ENCODE assay signal across 10 mouse cellular contexts in the genomic region with DNA sequence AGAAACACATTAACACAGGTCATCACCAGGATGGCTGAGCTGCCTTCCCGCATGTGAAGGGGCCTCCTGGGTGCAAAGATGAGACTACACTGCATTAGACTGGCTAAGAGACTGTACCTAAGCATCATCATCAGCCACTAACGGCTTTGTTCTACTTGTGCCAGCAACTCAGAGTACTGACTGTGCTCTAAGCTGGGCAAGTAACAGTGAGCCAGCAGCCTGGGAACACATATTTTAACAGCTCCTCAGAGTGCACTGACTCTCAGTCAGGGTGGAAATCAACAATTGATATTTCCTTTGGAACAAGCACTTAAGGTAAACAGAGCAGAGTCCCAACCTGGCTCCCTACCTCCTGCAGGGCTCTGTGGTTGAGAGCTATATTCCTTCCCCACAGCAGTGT. TPM values are rescaled to one million over a fixed set of nuclear protein-coding genes. Genes with fewer than 3 reads are reported as not detected.
DNase-seq lines count a peak whose midpoint lies in the region; ATAC-seq and TF ChIP-seq lines count a peak whose summit lies in the region.
"Had no signal": no experiment of that assay in that cellular context is flagged by ENCODE, and none has a peak within 500 bp of the region (broad histone marks: within the 10 kb centered on the region; RNA-seq: fewer than 3 reads in every experiment).

No protein-coding gene starts in this region.

- no peaks in the 10 kb centered on the region for H3K27me3 ChIP-seq in hindbrain, embryonic 16.5 days (replicated peaks; ENCODE audit: control insufficient read depth, insufficient read depth, low read length)
- no peaks in the 10 kb centered on the region for H3K27me3 ChIP-seq in stomach, embryonic 15.5 days (replicated peaks)
- no peaks in the 10 kb centered on the region for H3K27me3 ChIP-seq in liver, embryonic 11.5 days (replicated peaks; ENCODE audit: control insufficient read depth, insufficient read depth, low read length)
- H3K27me3 ChIP-seq: liver, embryonic 12.5 days had no signal

- no peaks in the 10 kb centered on the region for H3K9me3 ChIP-seq in hindbrain, embryonic 16.5 days (ENCODE audit: control insufficient read depth, low read length)
- no peaks in the 10 kb centered on the region for H3K9me3 ChIP-seq in stomach, embryonic 15.5 days
- H3K9me3 ChIP-seq in liver, embryonic 11.5 days (ENCODE audit: control insufficient read depth, low read length): no peaks in the 10 kb centered on the region
- H3K9me3 ChIP-seq: liver, embryonic 12.5 days had no signal

- no peaks in the 10 kb centered on the region for H3K36me3 ChIP-seq in hindbrain, embryonic 16.5 days (ENCODE audit: control insufficient read depth, insufficient read depth, low read length)
- H3K36me3 ChIP-seq in stomach, embryonic 15.5 days: no peaks in the 10 kb centered on the region
- H3K36me3 ChIP-seq in liver, embryonic 11.5 days (ENCODE audit: control insufficient read depth, insufficient read depth, low read length): no peaks in the 10 kb centered on the region
- H3K36me3 ChIP-seq: liver, embryonic 12.5 days had no signal

- H3K27ac ChIP-seq in hindbrain, embryonic 16.5 days (ENCODE audit: low read depth, low read length): peak overlapping the region; percentile 20; the same call in 1 of the 2 replicates
- H3K27ac ChIP-seq in stomach, embryonic 15.5 days: peak overlapping the region; percentile 71
- H3K27ac ChIP-seq in liver, embryonic 11.5 days (ENCODE audit: low read depth, low read length): no peak overlapping the region
- H3K27ac ChIP-seq: liver, embryonic 12.5 days had no signal

- H3K4me3 ChIP-seq in lung, adult 2 months (replicated peaks; ENCODE audit: extremely low read depth, low read depth, low read length): no peak overlapping the region
- H3K4me3 ChIP-seq in hindbrain, embryonic 16.5 days (ENCODE audit: low read length): no peak overlapping the region
- H3K4me3 ChIP-seq in stomach, embryonic 15.5 days (replicated peaks): no peak overlapping the region
- H3K4me3 ChIP-seq in liver, embryonic 11.5 days (ENCODE audit: low read depth, low read length): no peak overlapping the region
- H3K4me3 ChIP-seq: liver, embryonic 12.5 days had no signal

- no peak for TF ChIP-seq CTCF in lung, adult 2 months (IDR thresholded peaks at IDR 0.05; ENCODE audit: insufficient read depth, low read length)

- DNase-seq in heart, adult 18-20 months: peak; percentile 28 to 51
- no peak for DNase-seq in heart, postnatal 10 days
- DNase-seq in lung, postnatal 36 days: peak; percentile 31
- no peak for DNase-seq in lung, adult 2 months
- DNase-seq in kidney, adult 11 months: no peak
- DNase-seq in liver, embryonic 11.5 days (ENCODE audit: low spot score): no peak
- DNase-seq: right cerebral cortex, postnatal 25 days had no signal

- 49% methylated on average over 2 of the region's 2 CpGs for WGBS in lung, adult 2 months
- WGBS in hindbrain, embryonic 16.5 days: 51% methylated on average over 2 of the region's 2 CpGs
- WGBS in stomach, embryonic 15.5 days: 47% methylated on average over 2 of the region's 2 CpGs
- WGBS in liver, embryonic 11.5 days: 63% methylated on average over 2 of the region's 2 CpGs

- peaks cover 14% of the 10 kb centered on the region for H3K4me1 ChIP-seq in lung, adult 2 months (ENCODE audit: control insufficient read depth, insufficient read depth, low read length)
- peaks cover 17% of the 10 kb centered on the region for H3K4me1 ChIP-seq in hindbrain, embryonic 16.5 days (ENCODE audit: control insufficient read depth, insufficient read depth, low read depth, low read length)
- H3K4me1 ChIP-seq in stomach, embryonic 15.5 days: peaks cover 41% of the 10 kb centered on the region
- peaks cover 2% of the 10 kb centered on the region; the same call in 1 of the 2 replicates for H3K4me1 ChIP-seq in liver, embryonic 11.5 days (replicated peaks; ENCODE audit: control insufficient read depth, insufficient read depth, low read length)
- H3K4me1 ChIP-seq: liver, embryonic 12.5 days had no signal

- peak; percentile 27; the same call in 1 of the 2 replicates for ATAC-seq in hindbrain, embryonic 16.5 days
- no peak for ATAC-seq in stomach, embryonic 15.5 days (ENCODE audit: insufficient read depth, low FRiP score, low read depth)
- no peak for ATAC-seq in liver, embryonic 11.5 days (replicated peaks; ENCODE audit: low FRiP score)
- ATAC-seq: liver, embryonic 12.5 days had no signal

- TF ChIP-seq POLR2A in lung, adult 2 months (IDR thresholded peaks at IDR 0.05; ENCODE audit: borderline replicate concordance, extremely low read depth, low read depth, low read length): no peak

- no peak overlapping the region for H3K4me2 ChIP-seq in hindbrain, embryonic 16.5 days (ENCODE audit: low read length)
- H3K4me2 ChIP-seq in stomach, embryonic 15.5 days: no peak overlapping the region
- H3K4me2 ChIP-seq in liver, embryonic 11.5 days: no peak overlapping the region
- H3K4me2 ChIP-seq: liver, embryonic 12.5 days had no signal

- H3K9ac ChIP-seq in hindbrain, embryonic 16.5 days (ENCODE audit: low read depth, low read length): no peak overlapping the region; the same call in 1 of the 2 replicates
- H3K9ac ChIP-seq in stomach, embryonic 15.5 days: no peak overlapping the region
- H3K9ac ChIP-seq in liver, embryonic 11.5 days (ENCODE audit: low read depth, low read length): no peak overlapping the region
- H3K9ac ChIP-seq: liver, embryonic 12.5 days had no signal

- intact Hi-C loops in heart, postnatal 10 days (cut with DNase I): no loop called here

RNA-seq across cellular contexts. Expression of a gene that starts 26.8 kb away (rescaled TPM):
- total RNA-seq in heart, adult 18-20 months (2021): 10 to 100 TPM; 13.5 to 17.8 TPM
- 10 to 100 TPM; 15.7 to 17.4 TPM for total RNA-seq in heart, postnatal 10 days (2021)
- 16.0 and 19.1 TPM in 2 replicates for polyA plus RNA-seq in lung, adult 2 months (2012; rRNA removed)
- 22.2 and 28.8 TPM in 2 replicates for polyA plus RNA-seq in hindbrain, embryonic 16.5 days (2015; fragmentation: Nextera tagmentation; extraction: Ambion mirVana)
- polyA plus RNA-seq in stomach, embryonic 15.5 days (2015; fragmentation: Nextera tagmentation; extraction: Ambion mirVana): 35.1 and 37.9 TPM in 2 replicates
- 11.8 and 12.0 TPM in 2 replicates for polyA plus RNA-seq in liver, embryonic 11.5 days (2014; fragmentation: Nextera tagmentation; extraction: Ambion mirVana)

RNA-seq across cellular contexts. Expression of a gene that starts 34.6 kb away (rescaled TPM):
- 10 to 100 TPM; 44.0 to 51.4 TPM for total RNA-seq in heart, adult 18-20 months (2021)
- total RNA-seq in heart, postnatal 10 days (2021): 10 to 100 TPM; 43.4 to 51.7 TPM
- 9.8 and 10.5 TPM in 2 replicates for polyA plus RNA-seq in lung, adult 2 months (2012; rRNA removed)
- 99.8 and 107 TPM in 2 replicates for polyA plus RNA-seq in hindbrain, embryonic 16.5 days (2015; fragmentation: Nextera tagmentation; extraction: Ambion mirVana)
- 92.5 and 96.5 TPM in 2 replicates for polyA plus RNA-seq in stomach, embryonic 15.5 days (2015; fragmentation: Nextera tagmentation; extraction: Ambion mirVana)
- 91.2 and 91.9 TPM in 2 replicates for polyA plus RNA-seq in liver, embryonic 11.5 days (2014; fragmentation: Nextera tagmentation; extraction: Ambion mirVana)

Comparison
In these comparisons a context has a peak if more than half of its experiments do, and no peak if none do; other contexts are left out.
1. DNase-seq: peak in heart, adult 18-20 months (2 of 2) and lung, postnatal 36 days (single experiment); none in heart, postnatal 10 days (0 of 2), lung, adult 2 months (single experiment), kidney, adult 11 months (single experiment) and liver, embryonic 11.5 days (single experiment).